Mouse (Mus musculus): ENCODE measurements around the gene Lbhd2. TPM values are rescaled to one million over a fixed set of nuclear protein-coding genes. Genes with fewer than 3 reads are reported as not detected.

Lbhd2 gene
- total and polyA plus RNA-seq, 3 experiments, result not detected

- DNase-seq (ENCODE audit: low read depth, low spot score), result no peak
- H3K27me3 ChIP-seq (ENCODE audit: control insufficient read depth in 1 of 2, insufficient read depth in 2 of 2, low read length in 2 of 2), result peaks cover 25 to 26% of the 10 kb centered on the region in 2 experiments
- no peak overlapping the region for H3K9ac ChIP-seq (ENCODE audit: control insufficient read depth, low read depth, low read length, poor library complexity, severe bottlenecking)
- no peaks in the 10 kb centered on the region for H3K79me2 ChIP-seq (ENCODE audit: control insufficient read depth, insufficient read depth, low read length, poor library complexity)
- no peak overlapping the region for H3K27ac ChIP-seq (ENCODE audit: control insufficient read depth, low read depth, low read length)
- no peaks in the 10 kb centered on the region for H3K4me1 ChIP-seq (ENCODE audit: control insufficient read depth in 1 of 2, insufficient read depth in 2 of 2, low read length in 2 of 2)
- TF ChIP-seq MYB (IDR thresholded peaks at IDR 0.05; ENCODE audit: low read depth, low read length) (no peak), NRF1 (IDR thresholded peaks at IDR 0.05; ENCODE audit: insufficient read depth, low read depth, low read length, poor library complexity, severe bottlenecking) (no peak), MAZ (IDR thresholded peaks at IDR 0.05; ENCODE audit: low read depth, low read length) (no peak), HCFC1 (IDR thresholded peaks at IDR 0.05; ENCODE audit: low read depth, low read length) (no peak), JUND (IDR thresholded peaks at IDR 0.05; ENCODE audit: low read depth, low read length) (no peak)
- no peaks in the 10 kb centered on the region for H3K9me3 ChIP-seq (replicated peaks; ENCODE audit: insufficient read depth, low read length)
- no peaks in the 10 kb centered on the region for H3K36me3 ChIP-seq (ENCODE audit: control insufficient read depth in 1 of 2, insufficient read depth in 2 of 2, low read length in 2 of 2)
- H3K4me3 ChIP-seq (ENCODE audit: control insufficient read depth in 1 of 2, insufficient read depth in 1 of 2, low read depth in 2 of 2, low read length in 2 of 2), result no peak overlapping the region
Observed at GRCm38 (mm10) chr12:111396997-111397396, 9.6 kb upstream of the Lbhd2 start.

GRCm38 (mm10) chr12:111401454-111402184, 5.0 kb upstream of the Lbhd2 start:
- no peaks in the 10 kb centered on the region for H3K9me3 ChIP-seq (replicated peaks; ENCODE audit: insufficient read depth, low read length)
- peaks cover 0 to 9% of the 10 kb centered on the region in 2 experiments; a peak in 3 of 4 replicates for H3K27me3 ChIP-seq (ENCODE audit: control insufficient read depth in 1 of 2, insufficient read depth in 2 of 2, low read length in 2 of 2)
- H3K27ac ChIP-seq (ENCODE audit: control insufficient read depth, low read depth, low read length), result no peak overlapping the region
- no peak overlapping the region for H3K9ac ChIP-seq (ENCODE audit: control insufficient read depth, low read depth, low read length, poor library complexity, severe bottlenecking)
- DNase-seq (ENCODE audit: low read depth, low spot score), result peak; percentile 78
- no peaks in the 10 kb centered on the region for H3K79me2 ChIP-seq (ENCODE audit: control insufficient read depth, insufficient read depth, low read length, poor library complexity)
- H3K4me3 ChIP-seq (ENCODE audit: control insufficient read depth in 1 of 2, insufficient read depth in 1 of 2, low read depth in 2 of 2, low read length in 2 of 2), result no peak overlapping the region
- peak; percentile 77 for TF ChIP-seq ZC3H11A (IDR thresholded peaks at IDR 0.05; ENCODE audit: low read depth, low read length)
- TF ChIP-seq RAD21 (IDR thresholded peaks at IDR 0.05; ENCODE audit: low read depth, low read length), result peak; percentile 89
- TF ChIP-seq GABPA (IDR thresholded peaks at IDR 0.05; ENCODE audit: low read depth, low read length), result no peak
- peak; percentile 80 to 95 (median 94) for TF ChIP-seq CTCF (IDR thresholded peaks at IDR 0.05 in 2 of 3, conservative IDR thresholded peaks at IDR 0.05 in 1 of 3; ENCODE audit: control insufficient read depth in 1 of 3, insufficient read depth in 1 of 3, low read depth in 2 of 3, low read length in 3 of 3, poor library complexity in 1 of 3, severe bottlenecking in 1 of 3)
- no peak for TF ChIP-seq ZMIZ1 (IDR thresholded peaks at IDR 0.05; ENCODE audit: low read depth, low read length)
- TF ChIP-seq SMC3 (IDR thresholded peaks at IDR 0.05; ENCODE audit: low read depth, low read length), result peak; percentile 88
- H3K4me1 ChIP-seq (ENCODE audit: control insufficient read depth in 1 of 2, insufficient read depth in 2 of 2, low read length in 2 of 2), result no peaks in the 10 kb centered on the region
- no peaks in the 10 kb centered on the region for H3K36me3 ChIP-seq (ENCODE audit: control insufficient read depth in 1 of 2, insufficient read depth in 2 of 2, low read length in 2 of 2)

- H3K9ac ChIP-seq (ENCODE audit: control insufficient read depth, low read depth, low read length, poor library complexity, severe bottlenecking), result no peak overlapping the region
- no peak overlapping the region for H3K4me3 ChIP-seq (ENCODE audit: control insufficient read depth in 1 of 2, insufficient read depth in 1 of 2, low read depth in 2 of 2, low read length in 2 of 2)
- DNase-seq (ENCODE audit: low read depth, low spot score), result peak; percentile 11
- no peaks in the 10 kb centered on the region for H3K79me2 ChIP-seq (ENCODE audit: control insufficient read depth, insufficient read depth, low read length, poor library complexity)
- H3K36me3 ChIP-seq (ENCODE audit: control insufficient read depth in 1 of 2, insufficient read depth in 2 of 2, low read length in 2 of 2), result no peaks in the 10 kb centered on the region
- peaks cover 0 to 4% of the 10 kb centered on the region in 2 experiments; a peak in 2 of 4 replicates for H3K27me3 ChIP-seq (ENCODE audit: control insufficient read depth in 1 of 2, insufficient read depth in 2 of 2, low read length in 2 of 2)
- H3K4me1 ChIP-seq (ENCODE audit: control insufficient read depth in 1 of 2, insufficient read depth in 2 of 2, low read length in 2 of 2), result no peaks in the 10 kb centered on the region
- TF ChIP-seq POLR2AphosphoS2 (IDR thresholded peaks at IDR 0.05; ENCODE audit: low read length), result no peak
- no peak for TF ChIP-seq SMC3 (IDR thresholded peaks at IDR 0.05; ENCODE audit: low read depth, low read length)
- TF ChIP-seq HCFC1 (IDR thresholded peaks at IDR 0.05; ENCODE audit: low read depth, low read length), result no peak
- TF ChIP-seq UBTF (IDR thresholded peaks at IDR 0.05; ENCODE audit: borderline replicate concordance, insufficient read depth, low read depth, low read length), result no peak
- no peak for TF ChIP-seq JUND (IDR thresholded peaks at IDR 0.05; ENCODE audit: low read depth, low read length)
- TF ChIP-seq USF1 (IDR thresholded peaks at IDR 0.05; ENCODE audit: low read depth, low read length), result no peak
- TF ChIP-seq NRF1 (IDR thresholded peaks at IDR 0.05; ENCODE audit: insufficient read depth, low read depth, low read length, poor library complexity, severe bottlenecking), result no peak
- no peak for TF ChIP-seq CHD2 (IDR thresholded peaks at IDR 0.05; ENCODE audit: low read length)
- no peak for TF ChIP-seq ZNF384 (IDR thresholded peaks at IDR 0.05; ENCODE audit: low read depth, low read length)
- TF ChIP-seq BHLHE40 (IDR thresholded peaks at IDR 0.05; ENCODE audit: borderline replicate concordance, low read depth, low read length), result no peak
- TF ChIP-seq GATA1 (IDR thresholded peaks at IDR 0.05; ENCODE audit: low read depth, low read length), result no peak
- no peak overlapping the region for H3K27ac ChIP-seq (ENCODE audit: control insufficient read depth, low read depth, low read length)
- no peaks in the 10 kb centered on the region for H3K9me3 ChIP-seq (replicated peaks; ENCODE audit: insufficient read depth, low read length)
Observed at GRCm38 (mm10) chr12:111404880-111405279, 1.7 kb upstream of the Lbhd2 start.

Data from MEL (cell line).